Mouse (Mus musculus) bone marrow macrophage, adult 2 months (primary cell): Measurements from ENCODE around the gene Mfng. TPM values are rescaled to one million over a fixed set of nuclear protein-coding genes. Genes with fewer than 3 reads are reported as not detected.

Experiments used
- H3K27ac ChIP-seq: 2 replicates; pipeline ENCODE4 v1.5.1; 2012; ENCODE audit warnings: low read depth, low read length; ENCODE audit not compliant: insufficient read depth
- H3K4me1 ChIP-seq: 2 replicates; pipeline ENCODE4 v1.6.1; 2012; ENCODE audit warnings: low read length; ENCODE audit not compliant: control insufficient read depth, insufficient read depth
- H3K4me3 ChIP-seq: 2 replicates; pipeline ENCODE4 v1.5.1; 2012; ENCODE audit warnings: mild to moderate bottlenecking, low read length, moderate library complexity; ENCODE audit not compliant: insufficient read depth
- CTCF ChIP-seq: IDR thresholded peaks from 2 replicates; pipeline ENCODE4 v1.5.1; 2012; ENCODE audit warnings: low read depth, mild to moderate bottlenecking, low read length, moderate library complexity
- POLR2A ChIP-seq: IDR thresholded peaks from 2 replicates; pipeline ENCODE4 v1.6.1; 2012; ENCODE audit warnings: mild to moderate bottlenecking, low read depth, low read length, borderline replicate concordance
- polyA plus RNA-seq: library from polyadenylated mRNA; stranded (reverse); fragments of >200 nt; gene quantifications from 2 replicates; pipeline ENCODE4 v1.2.4, GENCODE M21; 2012; ENCODE audit not compliant: missing spikeins, insufficient read depth, insufficient read length

Gene Mfng
- polyA plus RNA-seq, 1 experiment = 16.2 TPM

DNA sequence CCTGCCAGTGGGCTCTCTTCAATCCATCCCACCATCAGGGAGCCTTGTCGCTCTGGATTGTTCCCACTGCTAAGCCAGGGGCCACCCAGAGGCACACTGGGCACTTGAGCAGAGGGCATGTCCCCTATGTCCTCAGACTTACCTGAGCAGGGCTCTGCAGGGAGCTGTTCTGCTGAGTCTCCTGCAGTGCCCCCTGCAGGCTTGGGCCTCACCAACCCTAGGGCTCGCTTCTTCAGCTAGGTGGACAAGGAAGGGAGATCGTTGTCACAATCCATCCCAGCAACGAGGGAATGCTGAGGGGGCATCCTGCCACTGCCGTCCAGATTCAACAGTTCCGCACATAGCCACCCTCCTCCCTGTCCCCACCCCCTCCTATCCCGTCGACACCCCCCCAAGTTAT is 6.0 kb upstream of the Mfng start:
- H3K27ac ChIP-seq = no peak overlapping the region

DNA sequence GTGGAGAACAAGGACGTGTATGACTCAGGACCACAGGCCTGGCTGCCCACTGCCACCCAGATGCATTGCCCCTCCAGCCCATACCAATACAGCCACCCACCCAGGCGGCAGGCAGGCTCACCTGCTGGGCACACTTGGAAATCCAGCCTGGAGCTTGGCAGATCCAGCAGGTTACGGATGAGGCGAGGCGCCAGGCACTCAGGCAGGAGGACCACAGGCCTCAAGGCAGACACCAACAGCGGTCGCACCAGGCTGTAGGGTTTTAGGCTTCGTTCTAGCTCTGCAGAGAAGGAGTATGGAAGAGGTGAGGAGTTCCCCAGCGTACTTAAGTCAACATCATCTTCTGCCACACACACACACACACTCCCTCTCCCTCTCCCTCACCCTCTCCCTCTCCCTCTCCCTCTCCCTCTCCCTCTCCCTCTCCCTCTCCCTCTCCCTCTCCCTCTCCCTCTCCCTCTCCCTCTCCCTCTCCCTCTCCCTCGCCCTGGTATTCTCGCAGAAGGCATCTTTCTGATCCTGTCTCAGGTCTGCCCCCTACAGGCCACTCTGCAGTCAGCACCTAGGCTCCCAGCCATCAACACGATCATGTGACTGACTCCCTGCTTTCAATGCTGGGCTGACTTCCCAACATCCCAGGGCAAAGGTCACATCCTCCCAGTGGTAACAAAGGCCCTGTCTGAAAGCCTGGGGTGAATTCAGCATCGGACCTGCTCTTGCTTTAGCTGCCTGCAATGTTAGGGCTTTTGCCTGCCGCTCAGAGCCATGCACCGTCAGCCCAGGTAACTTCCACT is 5.0 kb upstream of the Mfng start:
- peaks cover 6% of the 10 kb centered on the region for H3K4me1 ChIP-seq
- H3K4me3 ChIP-seq = no peak overlapping the region
- H3K27ac ChIP-seq = no peak overlapping the region
- TF ChIP-seq CTCF (peak; percentile 34; the same call in 1 of the 2 replicates), POLR2A (no peak)

More for the DNA sequence above, 6.0 kb upstream of the Mfng start:
- TF ChIP-seq POLR2A (no peak), CTCF (no peak)
- H3K4me3 ChIP-seq = no peak overlapping the region
- peaks cover 2% of the 10 kb centered on the region; the same call in 1 of the 2 replicates for H3K4me1 ChIP-seq

DNA sequence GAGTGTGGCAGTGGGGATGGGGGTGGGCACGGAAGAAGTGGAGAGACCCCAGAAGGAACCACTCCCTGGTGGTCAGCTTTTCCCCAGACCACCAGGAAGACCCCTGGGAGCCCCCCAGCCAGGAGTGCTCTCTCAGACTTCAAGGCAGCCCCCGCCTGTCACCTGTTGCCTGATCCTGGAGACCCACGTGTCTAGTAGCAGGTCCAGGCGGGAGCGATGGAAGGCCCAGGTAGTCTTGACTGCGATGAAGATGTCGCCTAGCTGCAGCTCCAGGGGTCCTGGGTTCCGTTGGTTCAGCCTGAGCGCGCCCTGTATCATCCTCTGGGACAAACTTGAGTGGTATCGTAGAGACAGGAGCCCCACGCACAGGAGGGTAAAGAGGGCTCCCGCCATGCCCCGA is 419 bp downstream of the Mfng start:
- peak overlapping the region; percentile 60 for H3K27ac ChIP-seq
- TF ChIP-seq CTCF = no peak
- no peak for TF ChIP-seq POLR2A
- peak overlapping the region; percentile 63 for H3K4me3 ChIP-seq
- H3K4me1 ChIP-seq = peaks cover 11% of the 10 kb centered on the region

DNA sequence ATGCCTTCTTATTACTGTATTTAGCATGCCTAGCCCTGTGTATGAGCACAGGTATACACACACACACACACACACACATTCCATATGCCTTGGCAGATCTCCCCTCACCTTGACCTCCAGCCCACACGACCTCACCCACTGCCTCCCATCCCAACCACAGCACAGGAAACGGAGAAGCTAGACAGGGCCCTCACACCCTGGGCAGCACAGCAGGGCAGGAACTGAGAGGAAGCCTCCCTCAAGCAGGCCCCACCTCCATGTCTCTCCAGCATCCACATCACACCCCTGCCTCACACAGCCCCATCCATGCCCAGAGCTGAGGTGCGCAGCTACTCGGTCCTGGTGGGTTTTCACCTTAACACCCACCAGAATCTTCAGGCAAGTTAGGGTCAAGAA is 909 bp downstream of the Mfng start:
- Histone ChIP-seq H3K4me3 (peak overlapping the region; percentile 63), H3K27ac (peak overlapping the region; percentile 60), H3K4me1 (peaks cover 11% of the 10 kb centered on the region)
- no peak for TF ChIP-seq CTCF
- TF ChIP-seq POLR2A = no peak

DNA sequence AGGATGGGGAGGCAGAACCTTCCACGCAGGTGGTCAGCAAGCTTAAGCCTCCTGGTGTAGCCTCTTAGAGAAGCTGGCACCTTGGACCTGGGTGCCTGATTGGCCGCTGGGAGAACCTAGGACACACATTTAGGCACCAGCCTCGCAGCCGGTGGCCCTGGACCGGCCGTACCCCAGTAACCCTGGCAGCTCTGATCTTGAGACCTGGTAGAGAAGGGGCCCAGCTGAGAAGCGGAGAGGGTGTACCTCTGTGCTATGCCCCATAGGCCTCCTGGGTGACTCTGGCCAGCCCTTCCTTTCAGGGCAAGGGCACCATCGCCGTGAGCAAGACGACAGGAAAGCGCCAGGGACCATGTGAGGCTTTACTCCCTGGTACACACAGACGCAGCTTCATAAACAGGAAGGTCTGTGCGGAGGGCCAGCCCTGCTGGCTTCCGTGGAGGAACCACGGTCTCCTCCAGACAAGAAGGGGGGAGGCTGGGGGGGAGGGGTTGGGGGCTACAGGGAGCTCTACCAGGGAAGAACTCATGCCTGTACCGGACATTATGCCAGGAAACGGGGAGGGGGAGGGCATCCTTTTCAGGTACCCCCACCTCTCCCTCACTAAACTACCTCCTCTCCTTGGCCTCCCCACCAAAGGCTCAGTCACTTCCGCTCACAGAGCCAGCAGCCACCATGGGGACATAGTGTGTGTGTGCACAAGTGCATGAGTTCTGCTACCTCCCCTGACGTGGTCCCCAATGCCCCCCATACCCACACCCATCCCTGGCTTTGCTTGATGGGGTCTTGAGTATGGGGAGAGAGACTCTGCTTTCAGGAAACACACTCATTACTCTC is 1.5 kb downstream of the Mfng start:
- 0 out of 2 replicates have a peak, but pooled peaks have one; percentile 40 for TF ChIP-seq POLR2A
- no peak for TF ChIP-seq CTCF
- Histone ChIP-seq H3K4me1 (peaks cover 11% of the 10 kb centered on the region), H3K27ac (peak overlapping the region; percentile 63), H3K4me3 (peak overlapping the region; percentile 63)

DNA sequence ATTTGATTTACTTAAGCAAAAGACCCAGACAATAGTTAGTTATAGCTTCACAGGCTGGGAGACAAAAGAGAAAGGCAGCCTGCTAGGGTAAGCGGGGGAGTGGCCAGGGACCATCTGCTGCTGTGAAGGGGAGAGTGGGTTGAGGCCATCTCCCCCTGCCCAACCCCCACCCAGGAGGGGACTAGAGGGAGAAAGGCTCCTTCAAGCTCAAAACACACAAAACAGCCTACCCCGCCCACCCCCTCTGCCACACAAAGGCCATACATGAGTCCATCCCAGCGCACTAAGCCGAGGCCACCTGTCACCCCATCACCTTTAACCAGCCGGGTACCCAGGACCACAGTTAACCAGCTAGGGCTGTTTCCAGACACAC is 2.3 kb downstream of the Mfng start:
- Histone ChIP-seq H3K4me1 (peaks cover 11% of the 10 kb centered on the region), H3K27ac (no peak overlapping the region), H3K4me3 (peak overlapping the region; percentile 63)
- no peak for TF ChIP-seq POLR2A
- no peak for TF ChIP-seq CTCF

DNA sequence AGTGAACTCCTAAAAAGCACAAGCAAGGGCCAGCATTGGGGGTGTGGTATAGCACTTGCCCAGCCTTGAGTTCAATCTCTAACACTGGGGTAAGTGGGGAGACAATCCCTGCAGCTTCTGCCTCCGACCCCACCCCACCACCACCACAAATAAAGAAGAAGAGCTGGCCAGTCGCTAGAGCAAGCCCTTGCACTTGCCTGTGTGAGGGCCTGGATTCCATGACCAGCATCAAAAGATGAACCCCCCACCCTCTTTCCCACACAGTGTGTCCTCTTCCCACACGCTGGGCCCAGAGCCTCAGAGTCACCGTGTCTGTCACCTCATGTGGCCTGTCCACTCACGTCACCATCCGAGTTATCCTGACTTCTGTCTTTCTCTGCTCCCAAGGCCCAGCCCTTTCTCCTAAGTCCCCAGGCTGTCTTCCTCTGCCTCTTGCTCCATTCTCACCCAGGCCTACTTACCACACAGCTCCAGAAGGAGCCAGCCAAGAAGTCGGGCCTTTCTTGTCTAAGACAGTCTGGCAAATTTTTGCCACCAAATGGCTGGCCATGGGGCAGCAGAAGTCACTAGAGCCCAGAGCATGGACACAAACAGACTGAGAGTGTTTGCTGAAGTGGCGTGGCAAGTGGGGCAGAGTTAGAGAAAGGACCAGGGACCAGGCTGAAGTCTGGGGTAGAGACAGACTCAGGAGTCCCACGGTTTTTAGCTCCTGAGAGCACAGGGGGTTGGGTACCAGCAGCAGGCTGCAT is 2.9 kb downstream of the Mfng start:
- Histone ChIP-seq H3K4me3 (no peak overlapping the region), H3K27ac (no peak overlapping the region), H3K4me1 (peaks cover 11% of the 10 kb centered on the region)
- no peak for TF ChIP-seq CTCF
- no peak for TF ChIP-seq POLR2A

DNA sequence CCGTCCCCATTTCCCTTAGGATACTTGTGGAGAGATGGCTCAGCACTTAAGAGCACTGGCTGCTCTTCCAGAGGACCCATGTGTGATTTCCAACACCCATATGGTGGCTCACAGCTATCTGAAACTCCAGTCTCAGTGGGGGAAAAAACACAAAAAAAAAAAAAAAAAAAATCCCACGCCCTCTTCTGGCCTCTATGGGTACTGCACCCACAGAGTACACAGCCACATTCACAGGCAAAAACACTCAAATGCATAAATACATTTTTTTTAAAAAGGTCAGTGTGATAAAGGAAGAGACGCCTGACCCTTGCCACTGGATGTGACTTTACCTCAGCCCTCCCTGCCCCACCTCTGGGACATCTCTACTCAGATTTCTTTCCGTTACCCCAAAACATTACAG is 4.2 kb downstream of the Mfng start:
- no peak overlapping the region for H3K4me3 ChIP-seq
- H3K4me1 ChIP-seq = peaks cover 11% of the 10 kb centered on the region
- H3K27ac ChIP-seq = no peak overlapping the region
- TF ChIP-seq POLR2A (no peak), CTCF (no peak)

DNA sequence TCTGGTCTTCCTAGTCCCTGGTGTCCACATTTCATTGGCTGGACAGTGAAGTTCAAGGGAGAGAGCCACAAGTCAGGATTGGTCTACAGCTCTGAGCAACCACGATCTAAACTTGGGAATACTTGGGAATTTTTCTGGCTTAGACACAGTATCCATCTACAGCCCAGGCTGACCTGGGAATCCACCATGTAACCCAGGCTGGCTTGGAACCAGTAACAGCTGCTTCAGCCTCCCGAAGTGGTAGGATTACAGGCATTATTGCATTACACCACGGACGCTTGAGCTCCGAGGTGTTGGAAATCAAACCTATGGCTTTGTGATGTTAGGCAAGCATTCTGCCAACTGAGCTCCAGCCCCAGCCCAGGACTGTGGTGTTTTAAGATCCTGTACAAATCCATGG is 9.6 kb downstream of the Mfng start:
- Histone ChIP-seq H3K4me1 (no peaks in the 10 kb centered on the region), H3K4me3 (no peak overlapping the region), H3K27ac (no peak overlapping the region)
- TF ChIP-seq CTCF = no peak
- TF ChIP-seq POLR2A = no peak

DNA sequence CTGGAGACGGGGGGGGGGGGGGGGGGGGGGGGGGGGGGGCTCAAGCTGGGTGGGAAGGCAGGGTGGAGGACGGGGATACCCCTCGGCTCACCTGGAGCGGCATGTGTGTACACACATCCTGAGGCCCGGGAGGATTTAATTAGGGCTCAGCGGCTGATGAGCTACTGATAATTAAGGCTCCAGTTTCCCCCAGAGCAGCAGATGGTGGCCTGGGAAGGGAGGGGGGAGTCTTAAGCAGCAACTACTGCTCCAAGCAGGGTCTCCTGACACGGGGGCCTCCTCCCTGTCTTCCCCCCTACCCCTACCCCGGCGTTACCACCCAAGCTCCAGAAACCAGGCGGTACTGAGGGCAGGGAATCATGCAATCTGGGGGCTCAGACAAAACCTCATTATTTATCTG is 10.1 kb downstream of the Mfng start:
- H3K4me1 ChIP-seq = no peaks in the 10 kb centered on the region
- no peak overlapping the region for H3K27ac ChIP-seq
- TF ChIP-seq CTCF = no peak
- TF ChIP-seq POLR2A = no peak
- H3K4me3 ChIP-seq = no peak overlapping the region
